Mouse (Mus musculus) right cerebral cortex, adult 2 months (tissue): ENCODE data around the gene R3hdm1.

Source experiments
- DNase-seq, 2 experiments: peaks; one replicate each; pipeline ENCODE4 v3.0.0; 2021 to 2022; ENCODE audit warnings: low spot score in 2 of 2

The R3hdm1 gene

DNA sequence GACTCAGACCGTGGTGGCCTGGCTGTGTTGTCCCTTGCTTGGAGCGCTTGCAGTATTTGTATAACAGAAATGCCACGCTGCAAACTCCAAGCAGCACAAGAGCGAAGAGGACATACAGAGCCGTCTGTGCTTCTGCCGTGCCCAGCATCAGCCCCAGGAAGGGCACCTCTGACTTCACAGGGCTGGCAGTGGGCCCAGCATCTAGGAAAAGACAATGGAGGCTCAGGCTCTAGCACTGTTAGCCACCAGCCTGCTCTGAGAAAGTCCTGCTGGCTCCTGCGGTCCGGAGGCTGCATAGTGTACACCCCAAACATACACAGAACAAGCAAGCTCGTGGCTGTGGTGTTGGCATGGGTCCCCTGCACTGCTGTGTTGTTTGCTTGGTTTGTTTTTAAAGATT lies 182.0 kb downstream of the R3hdm1 start:
- DNase-seq = no peak
